Mouse (Mus musculus) liver, postnatal 0 days (tissue): ENCODE measurements around the gene Gm47791.

Source experiments
- CTCF ChIP-seq: sonication (generic); IDR thresholded peaks from 2 replicates; pipeline ENCODE4 v1.5.1; 2016; ENCODE audit warnings: antibody characterized with exemption, low read depth
- EP300 ChIP-seq: IDR thresholded peaks from 2 replicates; pipeline ENCODE4 v1.6.1; 2016; ENCODE audit warnings: antibody characterized with exemption, low read depth, mild to moderate bottlenecking

- TF ChIP-seq CTCF: no peak
- TF ChIP-seq EP300: no peak
These were observed 24.2 kb upstream of the Gm47791 start for GRCm38 (mm10) chr1:82795211-82795610.
